Mouse (Mus musculus) cerebellum, postnatal 4 days (tissue): ENCODE data around the gene Dmc1.

Experiments
- DNase-seq, 2 experiments: peaks; one replicate each; pipeline ENCODE4 v3.0.0; 2022; ENCODE audit warnings: low spot score in 2 of 2, mixed read lengths in 1 of 2

Dmc1 gene

DNA sequence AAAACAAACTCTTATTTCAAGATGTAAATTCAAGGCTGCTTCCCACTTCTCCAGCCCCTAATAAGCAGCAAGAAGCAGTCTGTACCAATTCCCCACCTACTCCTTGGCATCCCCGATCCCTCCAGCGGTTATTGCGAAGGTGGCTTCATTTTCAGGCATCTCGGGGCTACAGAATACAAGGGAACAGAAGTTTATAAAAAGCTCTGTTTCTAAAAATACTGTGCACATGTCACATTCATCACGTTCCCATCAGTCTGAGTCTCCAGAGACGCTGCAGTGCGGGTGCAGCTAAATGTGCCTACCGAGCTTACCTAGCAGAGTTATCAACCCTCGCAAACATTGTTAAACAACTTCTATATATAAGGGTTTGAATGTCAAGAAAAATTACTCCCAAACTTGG is 42.5 kb downstream of the Dmc1 start:
- DNase-seq = no peak

DNA sequence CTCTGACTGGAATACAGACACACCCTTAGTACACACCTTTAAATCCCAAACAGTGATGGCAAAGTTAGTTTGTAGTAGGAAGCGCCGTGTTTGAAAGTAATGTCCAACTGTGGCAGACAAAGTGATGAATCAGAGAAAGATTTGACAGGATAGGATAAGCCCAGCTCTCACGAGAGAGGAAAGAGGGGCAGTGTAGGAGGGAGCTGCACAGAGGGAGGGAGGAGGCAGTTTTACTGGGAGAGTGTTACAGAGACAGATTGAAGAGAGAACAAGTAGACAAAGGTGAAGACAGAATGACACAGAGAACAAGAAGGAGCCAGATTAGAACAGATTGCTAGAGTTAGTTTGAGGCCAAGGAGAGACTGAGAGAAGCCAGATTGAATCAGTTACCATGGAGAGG is 45.3 kb downstream of the Dmc1 start:
- no peak for DNase-seq

DNA sequence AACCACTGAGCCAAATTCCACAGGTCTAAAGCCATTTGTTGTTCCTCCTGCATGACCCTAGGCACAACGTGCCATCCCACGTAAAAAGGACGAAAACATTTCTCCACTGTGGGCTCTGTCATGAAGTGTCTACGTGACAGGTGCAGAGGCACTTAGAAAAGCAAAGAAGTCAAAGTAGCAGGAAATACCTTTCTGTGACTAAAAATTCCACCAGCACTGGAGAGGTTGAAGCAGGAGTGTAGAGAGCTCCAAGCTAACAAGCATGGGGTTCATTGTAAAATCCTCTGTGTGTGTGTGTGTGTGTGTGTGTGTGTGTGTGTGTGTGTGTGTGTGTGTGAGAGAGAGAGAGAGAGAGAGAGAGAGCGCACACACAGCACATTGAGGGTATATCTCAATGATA is 52.3 kb downstream of the Dmc1 start:
- no peak for DNase-seq

- DNase-seq = no peak
Measured at GRCm38 (mm10) chr15:79548226-79548625, 56.7 kb downstream of the Dmc1 start.

DNA sequence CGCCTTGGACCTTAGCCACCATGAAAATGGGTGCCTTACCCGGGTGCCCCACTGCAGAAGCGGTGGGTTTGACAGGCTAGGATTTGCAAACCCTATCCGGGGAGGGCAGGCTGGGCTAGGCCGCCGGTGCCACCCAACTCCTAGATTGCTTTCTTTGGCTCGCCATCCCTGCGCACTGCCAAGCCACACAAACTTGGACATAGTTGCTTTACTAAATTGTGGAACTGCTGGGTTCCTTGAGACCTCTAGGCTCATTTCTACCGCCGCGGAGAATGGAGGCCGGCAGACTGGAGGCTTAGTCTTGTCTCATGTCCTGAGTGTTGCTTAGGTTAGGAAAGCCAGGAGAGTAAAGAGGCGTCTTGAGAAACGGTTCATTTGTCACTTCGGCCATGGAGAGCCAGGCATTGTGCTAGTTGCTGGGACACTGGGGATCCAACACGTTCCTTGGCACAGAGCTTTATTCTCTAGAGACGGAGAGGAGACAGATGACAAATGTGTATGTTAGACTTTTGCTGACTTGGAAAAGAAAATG is 57.6 kb downstream of the Dmc1 start:
- DNase-seq = no peak

GRCm38 (mm10) chr15:79546410-79547288 is 58.3 kb downstream of the Dmc1 start, which contains the start of gene Ddx17:
TSS of gene Ddx17 (minus strand) at chr15:79546741.
- peak; percentile 99 for DNase-seq

DNA sequence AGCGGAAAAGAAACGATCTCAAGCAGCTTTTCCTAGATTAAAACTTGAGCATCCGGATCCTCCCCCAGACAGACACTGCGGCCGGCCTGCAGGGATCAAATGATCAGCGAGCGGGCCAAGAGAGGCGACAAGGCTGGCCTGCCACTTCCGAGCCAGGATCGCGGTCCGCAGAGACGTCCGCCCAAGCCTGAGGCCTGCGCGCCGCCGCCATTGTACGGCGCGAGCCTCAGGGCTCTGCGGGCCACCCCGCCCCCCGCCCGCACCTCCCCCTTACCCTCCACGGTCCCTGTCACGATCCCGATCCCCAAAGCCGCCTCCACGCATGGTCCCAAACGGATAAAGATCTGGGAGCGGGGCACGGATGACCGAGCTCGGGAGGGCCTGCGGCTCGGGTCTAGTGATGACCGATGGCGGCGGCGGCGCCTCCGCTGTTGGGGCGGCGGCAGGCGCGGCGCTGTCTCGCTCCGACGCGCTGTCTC is 58.9 kb downstream of the Dmc1 start:
- peak; percentile 29 to 66 for DNase-seq

DNA sequence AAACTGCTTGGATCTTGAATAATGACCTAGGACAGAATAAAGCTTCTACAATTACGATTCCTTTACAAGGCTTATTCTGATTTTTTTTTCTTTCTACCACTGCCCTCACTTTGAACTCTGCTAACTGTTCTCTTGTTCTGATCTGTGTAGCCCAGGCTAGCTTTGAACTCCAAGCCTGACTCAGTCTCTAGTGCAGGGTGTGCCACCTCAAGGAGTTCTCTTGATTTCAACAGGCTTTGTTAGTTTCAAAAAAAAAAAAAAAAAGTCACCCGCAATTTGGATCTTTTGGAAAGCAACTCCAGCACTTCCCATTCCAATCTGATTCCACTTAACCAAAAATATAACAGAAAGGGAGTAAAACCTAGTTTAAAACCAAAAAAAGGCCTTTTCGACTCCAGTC is 59.4 kb downstream of the Dmc1 start:
- no peak for DNase-seq

DNA sequence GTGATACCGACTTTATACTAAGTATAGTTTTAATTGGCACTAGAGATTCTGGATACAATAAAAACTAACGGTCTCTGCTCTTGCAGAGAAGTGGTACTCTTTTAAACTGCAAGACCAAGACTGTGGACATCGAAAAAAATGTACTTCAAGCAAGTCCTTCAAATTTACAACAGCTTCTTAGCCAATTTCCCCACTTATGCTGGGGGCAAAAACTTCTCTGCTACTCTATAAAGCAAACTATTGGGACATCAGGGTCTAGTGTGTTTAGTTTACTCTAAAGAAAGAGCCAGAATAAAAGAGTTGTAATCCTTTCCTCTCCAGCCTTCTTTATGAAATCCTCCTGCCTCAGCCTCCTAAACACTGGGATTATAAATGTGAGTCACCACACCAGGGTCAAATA is 60.9 kb downstream of the Dmc1 start:
- no peak for DNase-seq

DNA sequence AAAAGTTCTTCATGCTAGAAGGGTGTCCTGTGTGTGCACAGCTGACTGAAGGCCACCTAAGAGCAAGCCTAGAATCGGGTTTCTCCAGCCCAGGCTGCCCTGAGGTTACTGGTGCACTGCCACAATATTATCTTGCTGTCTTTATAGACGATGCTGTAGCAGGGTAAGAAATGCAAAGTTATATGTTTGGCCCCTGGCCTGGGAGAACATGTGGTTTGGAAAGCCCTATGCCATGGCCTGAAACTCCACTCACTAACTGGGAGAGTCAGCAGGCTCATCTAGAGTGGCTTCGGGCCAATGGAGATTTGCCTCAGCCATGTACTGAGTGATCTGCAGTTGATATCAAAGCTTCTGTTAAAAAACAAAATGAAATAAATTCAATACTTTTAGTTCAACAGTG is 71.1 kb downstream of the Dmc1 start:
- no peak for DNase-seq

GRCm38 (mm10) chr15:79529935-79530334 is 75.0 kb downstream of the Dmc1 start:
- no peak for DNase-seq

DNA sequence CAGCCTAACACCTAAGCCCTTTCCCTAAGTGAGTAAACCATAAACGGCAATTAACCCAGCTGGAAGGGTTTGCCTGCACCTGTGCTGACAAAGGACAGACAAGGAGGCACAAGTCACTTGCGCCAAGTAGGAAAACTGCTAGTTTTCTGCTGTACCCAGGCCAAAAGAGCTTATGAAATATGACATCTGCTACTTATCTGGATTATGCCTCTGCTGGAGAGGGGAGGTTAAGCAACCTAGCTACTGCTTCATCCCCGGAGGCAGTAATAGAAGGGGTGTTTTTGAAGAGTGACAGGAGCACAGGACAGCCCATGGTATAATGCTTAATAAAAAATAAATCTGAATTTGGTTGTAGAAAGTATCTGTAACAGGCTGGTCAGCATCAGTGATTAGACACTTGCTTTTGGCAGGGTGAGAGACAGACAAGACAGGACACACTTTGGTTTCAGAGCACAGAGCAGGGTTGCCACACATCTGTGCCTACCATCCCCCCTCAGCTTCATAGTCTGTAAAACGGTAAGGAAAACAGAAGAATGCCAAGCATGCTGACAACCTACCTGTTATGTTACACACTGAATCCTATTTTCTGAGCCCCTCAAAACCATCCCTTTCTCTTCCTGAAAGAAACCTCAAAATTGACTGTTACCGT is 76.8 kb downstream of the Dmc1 start:
- DNase-seq = no peak

GRCm38 (mm10) chr15:79527192-79527591 is 77.7 kb downstream of the Dmc1 start:
- DNase-seq = no peak

DNA sequence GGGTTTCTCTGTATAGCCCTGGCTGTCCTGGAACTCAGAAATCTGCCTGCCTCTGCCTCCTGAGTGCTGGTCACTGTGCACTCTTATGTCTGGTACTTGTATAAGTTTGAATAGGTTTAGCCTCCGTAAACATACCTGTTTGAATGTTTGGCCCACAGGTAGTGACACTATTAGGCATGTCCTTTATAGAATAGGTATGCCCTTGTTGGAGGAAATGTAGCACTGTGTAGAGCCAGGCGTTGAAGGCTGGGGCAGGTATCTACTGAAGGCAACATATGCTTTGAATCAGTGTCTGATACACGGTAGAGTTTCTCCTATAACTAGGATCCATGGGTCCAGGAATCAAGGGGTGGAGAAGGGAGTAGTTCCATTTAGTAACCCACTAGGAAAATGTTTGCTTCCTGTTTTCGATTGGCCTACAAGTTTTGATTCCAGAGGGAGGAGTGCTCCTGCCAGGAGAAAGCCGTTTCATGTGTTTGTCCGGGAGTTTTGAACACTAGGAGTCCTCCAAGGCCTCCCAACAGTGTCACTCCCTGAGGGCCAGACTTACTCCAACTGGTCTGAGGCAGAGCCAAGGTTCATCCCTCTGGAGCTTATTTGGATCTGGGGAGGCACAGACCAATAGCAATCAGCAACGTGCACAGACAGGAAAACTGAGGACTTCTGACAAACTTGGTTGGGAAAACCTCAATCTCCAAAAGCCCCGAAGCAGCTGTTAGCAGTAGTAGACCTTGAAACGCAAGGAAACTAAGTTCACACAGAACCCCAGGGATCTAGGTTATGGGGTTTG is 78.7 kb downstream of the Dmc1 start:
- DNase-seq = no peak

DNA sequence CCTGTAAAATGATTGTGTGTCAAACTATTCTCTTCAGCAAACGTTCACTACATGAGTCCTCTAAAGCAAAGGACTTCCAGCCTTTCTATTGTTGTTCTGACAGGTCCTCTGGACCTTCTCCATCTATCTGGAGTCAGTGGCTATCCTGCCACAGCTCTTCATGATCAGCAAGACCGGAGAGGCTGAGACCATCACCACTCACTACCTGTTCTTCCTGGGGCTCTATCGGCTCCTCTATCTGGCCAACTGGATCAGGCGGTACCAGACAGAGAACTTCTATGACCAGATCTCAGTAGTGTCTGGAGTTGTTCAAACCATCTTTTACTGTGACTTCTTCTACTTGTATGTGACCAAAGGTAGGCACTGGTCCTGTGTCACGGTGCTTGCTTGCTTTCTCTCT is 79.3 kb downstream of the Dmc1 start:
- DNase-seq = no peak

DNA sequence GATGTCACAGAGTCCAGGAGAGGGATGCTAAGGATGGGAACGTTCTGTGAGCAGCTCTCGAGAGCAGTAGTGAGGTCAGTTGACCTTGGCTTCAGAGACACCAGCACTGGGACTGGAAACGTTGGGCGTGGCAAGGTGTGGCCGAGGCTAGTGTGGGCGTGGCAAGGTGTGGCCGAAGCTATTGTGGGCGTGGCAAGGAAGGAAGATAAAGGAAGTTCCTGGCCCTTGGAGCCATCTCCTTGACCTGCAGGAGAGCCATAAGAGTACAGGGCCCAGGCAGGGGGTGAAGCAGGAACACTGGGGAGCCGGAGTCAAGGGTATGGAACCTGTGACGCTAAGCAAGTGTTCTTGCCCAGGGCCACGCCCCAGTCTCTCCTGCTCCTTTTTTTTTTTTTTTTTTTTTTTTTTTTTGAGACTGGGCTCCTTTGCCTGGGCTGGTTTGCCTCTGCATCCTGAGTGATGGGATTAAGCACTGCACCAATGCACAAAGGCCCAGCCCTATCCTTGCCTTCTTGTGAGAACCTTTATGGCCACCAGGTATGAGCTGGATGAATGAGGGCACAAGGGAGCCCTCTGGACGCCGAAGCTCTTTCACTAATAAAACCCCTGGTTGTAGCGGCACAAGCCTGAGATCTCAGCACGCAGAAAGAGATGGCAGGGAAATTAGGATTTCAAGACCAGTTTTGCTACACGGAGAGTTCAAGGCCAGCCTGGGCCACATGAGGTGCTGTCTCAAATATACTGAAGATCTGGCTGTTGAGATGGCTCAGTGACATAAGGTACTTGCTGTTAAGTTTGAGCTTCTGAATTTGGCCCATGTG is 85.3 kb downstream of the Dmc1 start:
- DNase-seq = no peak

DNA sequence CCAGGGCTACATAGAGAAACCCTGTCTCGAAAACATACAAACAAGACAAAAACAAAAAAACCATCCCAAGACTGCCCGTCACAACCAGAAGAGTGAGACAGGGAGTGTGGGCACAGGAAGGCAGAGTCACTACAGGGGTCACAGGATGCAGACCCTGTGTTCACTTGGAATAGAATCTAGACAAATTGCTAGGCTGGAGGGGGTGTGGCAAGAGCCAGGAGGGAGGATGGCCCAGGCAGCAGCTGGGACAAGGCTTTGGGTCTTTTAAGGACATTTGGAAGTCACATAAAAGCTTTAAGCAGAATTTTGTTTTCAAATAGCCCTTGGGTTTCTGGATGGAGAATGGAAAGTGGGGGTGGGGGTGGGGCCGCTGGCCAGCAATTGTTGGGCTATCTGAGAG is 86.3 kb downstream of the Dmc1 start:
- DNase-seq = no peak

- peak in 1 of 2 experiments; percentile 39 for DNase-seq
Measured at GRCm38 (mm10) chr15:79517710-79518109, 87.2 kb downstream of the Dmc1 start.

DNA sequence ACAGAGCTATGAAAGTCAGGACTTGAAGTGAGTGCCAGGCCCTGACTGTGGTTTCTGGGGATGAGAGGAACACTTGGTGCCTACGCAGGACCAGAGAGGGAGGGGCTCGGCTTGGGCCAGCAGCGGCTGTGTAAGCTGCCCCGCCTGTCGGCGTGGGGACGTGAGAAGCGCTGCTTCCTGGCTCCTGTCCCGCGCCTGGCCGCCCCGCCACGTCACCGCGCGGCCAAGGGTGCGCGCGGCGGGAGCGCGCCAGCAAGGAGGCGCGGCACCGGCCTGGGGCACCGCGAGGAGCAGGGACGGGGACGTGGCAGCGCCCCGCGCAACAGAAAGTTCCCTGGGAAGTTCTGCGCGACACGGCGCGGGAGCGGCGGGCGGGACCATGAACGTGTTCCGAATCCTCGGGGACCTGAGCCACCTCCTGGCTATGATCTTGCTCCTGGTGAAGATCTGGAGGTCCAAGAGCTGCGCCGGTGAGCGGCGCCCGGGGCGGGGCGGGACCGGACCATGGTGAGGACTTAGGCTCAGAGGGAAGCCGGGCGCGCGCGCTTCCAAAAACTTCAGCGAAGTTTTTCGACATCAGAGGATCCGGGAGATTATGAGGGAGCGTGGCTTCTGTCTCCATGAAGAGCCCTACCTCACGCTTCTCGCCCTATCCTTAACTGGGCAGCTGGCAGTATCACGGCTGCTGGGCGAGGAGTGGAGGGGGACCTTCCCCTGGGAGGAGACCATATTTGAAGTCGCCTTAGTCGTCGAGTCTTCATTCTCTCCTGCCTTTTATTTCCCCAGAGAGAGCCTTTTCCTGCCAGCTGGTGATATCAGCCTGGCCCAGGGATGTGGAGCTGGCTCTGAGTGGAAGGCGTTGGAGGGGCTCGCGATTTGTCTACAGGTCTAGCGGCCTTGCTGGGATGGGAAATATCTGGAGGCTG is 88.5 kb downstream of the Dmc1 start, which contains the start of gene Kdelr3:
Kdelr3 (plus strand) TSS at position 241 of the 926 bp plus-strand sequence.
- DNase-seq = peak in 1 of 2 experiments; percentile 46

GRCm38 (mm10) chr15:79513940-79514339 is 91.0 kb downstream of the Dmc1 start:
- DNase-seq = no peak
